Mouse (Mus musculus) lung, embryonic 16.5 days (tissue): ENCODE results near the gene Wdr54. TPM values are rescaled to one million over a fixed set of nuclear protein-coding genes. Genes with fewer than 3 reads are reported as not detected.
A peak's percentile ranks its signal among the peaks of the same experiment; 100 is the strongest.

ENCODE experiments used
- ATAC-seq: fragments of 200-750 bp; cut with Nextera tagmentation; 2 replicates; pipeline ENCODE4 v1.8.0; 2017; ENCODE audit warnings: low read depth, mild to moderate bottlenecking, moderate library complexity
- H3K27ac ChIP-seq: fragments of 300-500 bp; sonication (generic); 2 replicates; pipeline ENCODE4 v1.5.1; 2014; ENCODE audit warnings: mild to moderate bottlenecking, control low read depth, low read length
- H3K27me3 ChIP-seq: fragments of 300-500 bp; sonication (generic); 2 replicates; pipeline ENCODE4 v1.6.1; 2014; ENCODE audit warnings: low read depth, low read length, mixed read lengths; ENCODE audit not compliant: control insufficient read depth, insufficient read depth
- H3K36me3 ChIP-seq: fragments of 300-500 bp; sonication (generic); 2 replicates; pipeline ENCODE4 v1.6.1; 2014; ENCODE audit warnings: low read length; ENCODE audit not compliant: control insufficient read depth, insufficient read depth
- H3K4me1 ChIP-seq: fragments of 300-500 bp; sonication (generic); replicated peaks from 2 replicates; pipeline ENCODE4 v1.6.1; 2014; ENCODE audit warnings: low read length, mixed read lengths; ENCODE audit not compliant: control insufficient read depth, insufficient read depth
- H3K4me2 ChIP-seq: fragments of 300-500 bp; sonication (generic); 2 replicates; pipeline ENCODE4 v1.6.1; 2014; ENCODE audit warnings: low read depth, low read length, control low read depth
- H3K4me3 ChIP-seq: fragments of 300-500 bp; sonication (generic); 2 replicates; pipeline ENCODE4 v1.5.1; 2014; ENCODE audit warnings: mild to moderate bottlenecking, low read length, control low read depth
- H3K9ac ChIP-seq: fragments of 300-500 bp; sonication (generic); 2 replicates; pipeline ENCODE4 v1.6.1; 2014; ENCODE audit warnings: low read length, control low read depth
- H3K9me3 ChIP-seq: fragments of 300-500 bp; sonication (generic); 2 replicates; pipeline ENCODE4 v1.6.1; 2016; ENCODE audit warnings: low read length; ENCODE audit not compliant: control insufficient read depth
- WGBS: fragments of 180-500 bp; shearing (Covaris S2); extraction: QIAGEN DNeasy Blood & Tissue Kit; methylation state at CpG from one replicate; pipeline ENCODE4 v1.1.7; 2014; 5-methylcytosine and 5-hydroxymethylcytosine counted together
- polyA plus RNA-seq: library from polyadenylated mRNA; unstranded; fragments of >200 nt; fragmentation: Nextera tagmentation; extraction: Ambion mirVana; gene quantifications from 2 replicates; pipeline ENCODE4 v1.2.1, GENCODE M21; 2015

Wdr54 gene
- polyA plus RNA-seq, 1 experiment from 2014 or later = 7.2 TPM

GRCm38 (mm10) chr6:83121863-83122710, 34.1 kb downstream of the Wdr54 start:
- Histone ChIP-seq H3K9ac (peak overlapping the region; percentile 90), H3K4me1 (peaks cover 28% of the 10 kb centered on the region), H3K36me3 (peaks cover 17% of the 10 kb centered on the region), H3K27me3 (no peaks in the 10 kb centered on the region), H3K4me2 (peak overlapping the region; percentile 96), H3K9me3 (no peaks in the 10 kb centered on the region), H3K4me3 (peak overlapping the region; percentile 72), H3K27ac (peak overlapping the region; percentile 97)
- ATAC-seq = peak; percentile 41
- WGBS = 1% methylated on average over 31 of the region's 52 CpGs

- H3K36me3 ChIP-seq = peaks cover 20% of the 10 kb centered on the region
- H3K4me1 ChIP-seq = peaks cover 37% of the 10 kb centered on the region
- no peaks in the 10 kb centered on the region for H3K9me3 ChIP-seq
- ATAC-seq = peak; percentile 95
- peak within 1 kb of the TSS; percentile 97 for H3K27ac ChIP-seq
- WGBS = under 1% methylated on average over 38 of the region's 38 CpGs
- no peaks in the 10 kb centered on the region for H3K27me3 ChIP-seq
- H3K9ac ChIP-seq = peak within 1 kb of the TSS; percentile 90
- peak within 1 kb of the TSS; percentile 72 for H3K4me3 ChIP-seq
- peak within 1 kb of the TSS; percentile 96 for H3K4me2 ChIP-seq
Observed at GRCm38 (mm10) chr6:83120930-83121862, 35.0 kb downstream of the Wdr54 start, which contains the start of gene Wbp1. Gene Wbp1, minus strand, starts transcription at chr6:83121559.

- Histone ChIP-seq H3K4me2 (peak overlapping the region; percentile 96; the same call in 1 of the 2 replicates), H3K9me3 (no peaks in the 10 kb centered on the region), H3K4me3 (no peak overlapping the region), H3K36me3 (peaks cover 20% of the 10 kb centered on the region), H3K27me3 (no peaks in the 10 kb centered on the region), H3K27ac (no peak overlapping the region), H3K4me1 (peaks cover 40% of the 10 kb centered on the region), H3K9ac (peak overlapping the region; percentile 26; the same call in 1 of the 2 replicates)
- no peak for ATAC-seq
- WGBS = 76% methylated on average over 7 of the region's 7 CpGs
Observed at GRCm38 (mm10) chr6:83119734-83120051, 36.5 kb downstream of the Wdr54 start.

GRCm38 (mm10) chr6:83118825-83119733, 37.1 kb downstream of the Wdr54 start:
- Histone ChIP-seq H3K9ac (peak overlapping the region; percentile 26; the same call in 1 of the 2 replicates), H3K27ac (no peak overlapping the region), H3K9me3 (no peaks in the 10 kb centered on the region), H3K4me2 (no peak overlapping the region), H3K36me3 (peaks cover 20% of the 10 kb centered on the region), H3K4me1 (peaks cover 39% of the 10 kb centered on the region), H3K4me3 (no peak overlapping the region), H3K27me3 (no peaks in the 10 kb centered on the region)
- WGBS = 69% methylated on average over 14 of the region's 14 CpGs
- no peak for ATAC-seq

GRCm38 (mm10) chr6:83118369-83118768, 37.8 kb downstream of the Wdr54 start:
- 75% methylated on average over 11 of the region's 11 CpGs for WGBS
- Histone ChIP-seq H3K4me2 (no peak overlapping the region), H3K27me3 (no peaks in the 10 kb centered on the region), H3K36me3 (peaks cover 20% of the 10 kb centered on the region), H3K9ac (no peak overlapping the region), H3K9me3 (no peaks in the 10 kb centered on the region), H3K27ac (no peak overlapping the region), H3K4me3 (no peak overlapping the region), H3K4me1 (peaks cover 36% of the 10 kb centered on the region)
- ATAC-seq = no peak

- ATAC-seq = no peak
- Histone ChIP-seq H3K9me3 (no peaks in the 10 kb centered on the region), H3K27me3 (no peaks in the 10 kb centered on the region), H3K4me1 (peaks cover 31% of the 10 kb centered on the region), H3K27ac (no peak overlapping the region), H3K9ac (no peak overlapping the region), H3K36me3 (peaks cover 20% of the 10 kb centered on the region), H3K4me3 (no peak overlapping the region), H3K4me2 (no peak overlapping the region)
- WGBS = 87% methylated on average over 13 of the region's 13 CpGs
Observed at GRCm38 (mm10) chr6:83117616-83118015, 38.6 kb downstream of the Wdr54 start.

- Histone ChIP-seq H3K4me3 (no peak overlapping the region), H3K36me3 (peaks cover 20% of the 10 kb centered on the region), H3K4me2 (no peak overlapping the region), H3K9ac (no peak overlapping the region; the same call in 1 of the 2 replicates), H3K4me1 (peaks cover 27% of the 10 kb centered on the region), H3K9me3 (no peaks in the 10 kb centered on the region), H3K27me3 (no peaks in the 10 kb centered on the region), H3K27ac (no peak overlapping the region)
- no peak for ATAC-seq
- WGBS = 66% methylated on average over 4 of the region's 4 CpGs
Observed at GRCm38 (mm10) chr6:83117165-83117438, 39.1 kb downstream of the Wdr54 start.

- Histone ChIP-seq H3K9ac (peak overlapping the region; percentile 90), H3K4me2 (peak overlapping the region; percentile 93), H3K9me3 (no peaks in the 10 kb centered on the region), H3K36me3 (peaks cover 20% of the 10 kb centered on the region), H3K4me1 (peaks cover 27% of the 10 kb centered on the region), H3K27me3 (no peaks in the 10 kb centered on the region), H3K27ac (peak overlapping the region; percentile 69), H3K4me3 (peak overlapping the region; percentile 71)
- no peak for ATAC-seq
- 59% methylated on average over 11 of the region's 11 CpGs for WGBS
Observed at GRCm38 (mm10) chr6:83116373-83117164, 39.6 kb downstream of the Wdr54 start.
